Mouse (Mus musculus) ES-Bruce4 (cell line): ENCODE measurements around the gene Aph1b.

Experiments used
- CTCF ChIP-seq: IDR thresholded peaks from one replicate; pipeline ENCODE4 v1.8.1; 2011; ENCODE audit warnings: low read depth, low read length
- POLR2A ChIP-seq: IDR thresholded peaks from one replicate; pipeline ENCODE4 v1.8.1; 2011; ENCODE audit warnings: low read length; ENCODE audit not compliant: insufficient read depth

GRCm38 (mm10) chr9:66727333-66727732 is 68.0 kb downstream of the Aph1b start:
- TF ChIP-seq CTCF (no peak), POLR2A (no peak)
